Mouse (Mus musculus): Measurements from ENCODE around the gene Spock2.

DNA sequence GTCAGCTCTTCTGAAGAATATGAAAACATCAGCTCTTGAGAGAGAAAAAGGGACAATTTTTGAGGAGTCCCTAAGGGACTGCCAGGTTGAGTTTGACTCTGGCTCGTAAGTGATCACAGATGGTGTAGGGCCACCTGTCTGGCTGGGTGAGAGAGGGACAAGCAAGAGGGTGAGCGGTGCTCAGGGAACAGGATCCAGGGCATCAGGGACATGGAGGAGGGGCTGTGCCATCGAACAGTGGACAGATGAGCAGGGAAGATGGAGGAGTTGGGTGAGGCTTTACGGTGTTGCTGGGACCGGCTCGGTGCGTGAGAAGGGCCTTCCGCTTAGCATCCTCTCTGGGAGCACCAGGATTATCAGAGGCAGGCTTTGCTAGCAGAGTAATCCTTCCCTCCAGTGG, 3.3 kb downstream of the Spock2 start:
- TF ChIP-seq CTCF (IDR thresholded peaks at IDR 0.05; ENCODE audit: low read depth), result no peak
- TF ChIP-seq EP300 (IDR thresholded peaks at IDR 0.05; ENCODE audit: low read depth), result no peak
